Mouse (Mus musculus): ENCODE measurements around the gene Gpcpd1. TPM values are rescaled to one million over a fixed set of nuclear protein-coding genes. Genes with fewer than 3 reads are reported as not detected.
A peak's percentile ranks its signal among the peaks of the same experiment; 100 is the strongest.
"Not testable (repeated sequence)": the region's sequence is repeated elsewhere in the genome, so short reads cannot be mapped to it uniquely, and the experiment has no call there.

Gpcpd1 gene
- 100 to 1,000 TPM; 251 to 323 TPM for total RNA-seq (2021)

GRCm38 (mm10) chr2:132587240-132587779 is at the start of gene Gpcpd1:
Gene Gpcpd1 (minus strand): TSS chr2:132587729.
- intact Hi-C loops (cut with DNase I): no loop called here
- DNase-seq: no peak

DNA sequence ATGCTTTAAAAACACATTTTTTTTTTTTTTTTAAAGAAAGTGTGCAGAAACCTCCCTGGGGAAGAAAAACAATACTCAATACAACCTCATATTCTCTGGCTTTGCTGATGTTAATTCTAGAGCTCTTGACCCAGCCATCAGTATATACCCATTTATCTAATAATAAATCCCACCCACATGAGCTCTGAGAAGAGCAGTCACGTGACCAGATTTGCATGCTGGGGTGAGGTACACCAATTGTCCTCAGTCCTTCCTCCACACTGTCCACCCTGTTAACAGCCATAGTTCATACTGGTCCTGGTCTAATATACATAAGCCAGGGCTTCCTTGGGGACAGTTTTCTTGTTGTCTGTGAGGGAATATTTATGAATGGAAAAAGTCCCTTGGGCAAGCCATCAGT is 49.0 kb upstream of the Gpcpd1 start:
- no peak for DNase-seq
- intact Hi-C loops (cut with DNase I): no loop called here

- DNase-seq: no peak
- intact Hi-C loops (cut with DNase I): no loop called here
These were observed 41.1 kb upstream of the Gpcpd1 start for GRCm38 (mm10) chr2:132628626-132629025.

GRCm38 (mm10) chr2:132623092-132623491 is 35.6 kb upstream of the Gpcpd1 start:
- DNase-seq: no peak
- intact Hi-C loops (cut with DNase I): loop anchor here (2.0 kb wide), 1 partner anchor 30 kb away; no protein-coding TSS in a partner anchor

GRCm38 (mm10) chr2:132617693-132618092 is 30.2 kb upstream of the Gpcpd1 start:
- intact Hi-C loops (cut with DNase I): no loop called here
- no peak for DNase-seq

DNA sequence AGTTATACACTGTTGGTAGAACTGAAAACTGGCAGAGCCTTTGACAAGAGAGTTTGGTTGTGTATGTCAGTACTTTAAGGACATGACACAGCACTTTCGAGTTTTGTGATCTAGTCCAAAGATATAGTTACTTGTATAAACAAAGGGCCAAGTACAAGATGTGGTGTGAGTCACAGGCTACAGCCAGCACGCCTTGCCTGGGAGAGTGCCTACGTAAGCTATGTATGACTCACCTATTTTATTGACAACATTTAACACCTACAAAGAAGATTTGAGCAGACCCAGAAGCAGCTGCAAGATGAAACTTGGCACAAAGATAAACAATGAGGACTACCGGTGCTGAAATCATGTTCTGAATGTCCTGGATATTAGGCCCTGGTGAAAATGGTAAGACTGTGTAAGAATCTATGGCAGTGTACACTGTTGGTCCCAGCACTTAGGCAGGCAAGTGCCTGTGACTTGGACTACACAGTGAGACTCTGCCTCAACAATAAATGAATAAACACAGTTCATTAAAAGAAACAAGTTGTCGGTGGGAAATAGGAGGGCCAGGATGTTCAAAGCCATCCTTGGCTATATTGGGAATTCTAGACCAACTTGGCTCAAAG is 26.2 kb upstream of the Gpcpd1 start:
- intact Hi-C loops (cut with DNase I): no loop called here
- no peak for DNase-seq

DNA sequence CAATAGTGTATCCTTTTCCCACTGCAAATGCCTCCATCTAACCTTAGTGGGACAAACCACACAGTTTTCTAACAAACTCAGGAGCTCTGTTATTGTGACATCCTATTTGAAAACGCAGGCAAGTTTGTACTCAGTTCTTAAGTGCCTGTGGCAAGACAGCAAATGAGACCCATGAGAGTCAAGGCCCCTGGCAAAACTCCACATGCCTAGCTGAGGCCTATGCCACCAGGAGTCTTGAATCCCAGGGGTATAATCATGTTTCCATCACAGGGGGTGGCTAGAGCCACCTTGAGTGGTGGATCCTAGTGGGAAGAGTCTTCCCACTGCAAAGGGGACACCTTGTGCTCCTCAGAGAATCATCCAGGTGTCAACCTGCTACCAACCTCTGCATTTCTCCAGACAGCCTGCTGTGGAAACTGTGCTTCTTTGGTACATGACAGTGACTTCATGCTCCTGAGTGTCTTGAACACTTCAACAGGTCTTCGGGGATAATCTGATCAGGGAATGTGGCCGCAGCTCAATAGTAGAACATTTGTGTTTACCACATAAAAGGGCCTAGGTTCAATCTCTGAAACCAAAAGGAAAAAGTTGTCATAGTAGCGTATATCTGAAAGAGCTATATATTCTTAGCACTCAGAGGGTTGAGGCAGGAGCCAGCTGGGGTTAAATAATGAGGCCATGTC is 24.2 kb upstream of the Gpcpd1 start:
- intact Hi-C loops (cut with DNase I): no loop called here
- no peak for DNase-seq

DNA sequence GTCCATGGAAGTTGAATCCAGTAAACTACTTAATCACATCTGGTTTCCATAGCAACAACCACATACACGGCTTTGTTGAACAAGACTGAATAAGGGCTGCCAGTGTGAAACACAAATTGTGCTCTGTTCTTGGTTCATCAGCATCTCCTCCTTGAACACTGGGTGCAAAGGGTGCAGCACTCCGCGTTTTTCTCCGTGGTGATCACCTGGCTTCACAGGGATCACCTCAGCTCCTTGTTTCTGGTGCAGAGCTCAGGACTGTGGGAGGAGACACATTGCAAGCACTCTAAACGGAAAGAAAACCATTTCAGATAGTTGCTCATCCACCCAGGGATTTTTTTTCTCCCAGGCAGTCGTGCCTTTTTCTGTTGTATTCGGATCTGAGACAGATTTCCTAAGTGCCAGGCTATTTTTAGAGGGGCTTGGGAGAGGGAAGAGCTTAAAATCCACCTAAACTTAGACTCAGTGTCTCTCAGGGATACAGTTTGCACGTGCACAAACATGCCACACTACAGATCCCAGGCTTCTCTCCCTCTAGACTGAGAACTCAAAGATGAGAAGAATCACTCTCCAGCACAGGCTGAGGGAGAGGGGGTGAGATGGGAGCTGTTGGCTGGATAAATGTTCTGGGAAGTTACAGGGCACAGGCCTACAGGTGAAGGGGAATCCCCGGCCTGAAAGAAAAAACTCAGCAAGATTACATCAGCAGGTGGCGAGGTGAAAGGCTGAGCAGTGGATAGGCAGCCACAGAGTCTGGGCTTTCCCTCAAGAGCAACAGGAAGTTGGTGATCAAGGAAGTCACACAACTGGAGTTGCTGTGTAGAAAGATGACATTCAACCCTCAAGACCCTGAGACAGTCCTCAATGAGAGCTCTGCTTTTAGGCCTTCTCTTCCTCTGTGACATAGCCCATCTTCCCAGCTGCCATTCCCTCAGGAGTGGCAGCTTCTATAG is 19.9 kb upstream of the Gpcpd1 start:
- intact Hi-C loops (cut with DNase I): no loop called here
- DNase-seq: peak; percentile 29 to 49

DNA sequence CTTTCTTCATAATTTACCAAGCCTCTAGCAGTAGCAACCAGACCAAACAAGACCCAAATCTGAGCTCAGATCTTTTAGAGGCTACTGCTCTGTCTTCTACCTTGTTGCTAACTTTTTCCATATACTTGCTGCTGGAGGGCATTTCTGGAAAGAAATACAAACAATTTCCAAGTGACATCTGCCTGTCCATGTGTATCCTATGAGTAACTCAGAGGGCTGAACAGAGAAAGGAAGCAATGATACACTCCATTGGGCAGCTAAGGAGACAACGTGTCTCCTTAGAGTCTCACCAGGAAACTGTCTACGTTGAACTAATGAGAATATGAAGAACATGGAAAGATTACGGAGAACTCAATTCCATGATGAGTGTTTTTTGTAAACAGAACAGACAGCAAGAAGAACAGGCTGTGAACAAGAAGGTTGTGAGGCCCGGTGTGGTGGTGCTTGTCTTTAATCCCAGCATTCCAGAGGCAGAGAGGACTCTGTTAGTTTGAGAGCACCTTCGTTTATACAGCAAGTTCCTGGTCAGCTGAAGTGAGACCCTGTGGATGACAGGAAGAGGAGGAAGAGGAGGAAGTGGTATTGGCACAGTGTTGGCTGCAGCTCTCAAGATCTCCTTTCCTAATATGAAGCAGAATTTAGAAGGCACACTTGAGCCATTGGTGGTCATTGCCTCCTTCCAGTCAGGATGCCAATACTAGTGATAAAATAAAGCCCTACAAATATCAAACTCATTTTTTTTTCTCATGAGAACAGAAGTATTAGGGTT is 18.4 kb upstream of the Gpcpd1 start:
- no peak for DNase-seq
- intact Hi-C loops (cut with DNase I): no loop called here

DNA sequence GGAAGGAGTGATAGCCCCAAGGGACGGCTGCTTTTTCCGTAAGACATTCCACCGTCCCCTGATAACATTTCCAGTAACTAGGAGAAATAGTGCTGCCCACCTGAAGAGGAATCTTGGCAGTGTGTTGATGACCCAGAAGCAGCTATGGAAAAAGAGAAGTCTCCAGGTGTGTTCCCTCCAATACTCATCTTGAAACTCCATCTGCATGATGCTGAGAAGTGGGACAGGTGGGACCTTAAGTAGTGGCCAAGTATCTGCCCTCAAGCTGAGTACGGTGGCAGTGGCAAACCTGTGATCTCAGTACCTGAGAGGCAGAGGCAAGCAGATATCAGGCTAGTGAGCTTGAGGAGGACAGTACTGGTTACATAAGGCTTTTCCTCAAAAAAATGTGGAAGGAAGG is 17.4 kb upstream of the Gpcpd1 start:
- intact Hi-C loops (cut with DNase I): no loop called here
- no peak for DNase-seq

DNA sequence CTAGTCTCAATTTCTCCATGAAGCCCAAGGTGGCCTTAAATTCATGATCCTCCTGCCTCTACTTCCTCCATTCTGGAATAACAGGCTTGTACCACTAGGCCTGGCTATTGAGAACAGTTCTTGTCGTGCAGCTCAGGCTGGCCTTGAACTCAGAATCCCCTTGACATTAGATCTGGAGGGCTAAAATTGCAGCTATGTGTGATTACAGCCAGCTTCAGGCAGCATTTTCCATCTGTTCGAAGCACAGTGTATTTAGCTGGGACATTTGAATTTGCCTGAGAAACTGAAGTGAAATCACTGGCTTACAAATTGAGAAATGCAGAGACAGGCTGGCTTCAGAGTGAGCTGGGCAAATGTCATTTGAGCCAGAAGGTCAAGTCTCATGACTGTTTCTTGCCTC is 16.2 kb upstream of the Gpcpd1 start:
- intact Hi-C loops (cut with DNase I): no loop called here
- DNase-seq: no peak

DNA sequence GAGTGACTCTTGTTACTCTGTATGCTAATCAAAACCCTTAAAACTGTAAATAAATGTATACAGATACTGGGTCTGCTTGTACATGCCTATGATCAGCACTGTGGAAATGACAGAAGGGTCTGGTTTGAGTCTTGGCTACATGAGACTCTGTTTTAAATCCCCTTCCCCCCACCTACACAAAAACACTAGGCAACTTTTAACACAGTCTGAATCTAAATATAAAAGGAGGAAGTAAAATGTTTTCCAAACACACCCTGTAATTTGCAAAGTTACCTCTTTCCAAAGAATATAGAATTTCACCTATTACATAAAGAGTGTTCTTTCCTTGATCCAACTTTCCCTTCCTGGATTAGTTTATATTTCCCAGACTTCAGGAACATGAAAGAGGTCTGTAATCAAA is 14.2 kb upstream of the Gpcpd1 start:
- no peak for DNase-seq
- intact Hi-C loops (cut with DNase I): no loop called here

DNA sequence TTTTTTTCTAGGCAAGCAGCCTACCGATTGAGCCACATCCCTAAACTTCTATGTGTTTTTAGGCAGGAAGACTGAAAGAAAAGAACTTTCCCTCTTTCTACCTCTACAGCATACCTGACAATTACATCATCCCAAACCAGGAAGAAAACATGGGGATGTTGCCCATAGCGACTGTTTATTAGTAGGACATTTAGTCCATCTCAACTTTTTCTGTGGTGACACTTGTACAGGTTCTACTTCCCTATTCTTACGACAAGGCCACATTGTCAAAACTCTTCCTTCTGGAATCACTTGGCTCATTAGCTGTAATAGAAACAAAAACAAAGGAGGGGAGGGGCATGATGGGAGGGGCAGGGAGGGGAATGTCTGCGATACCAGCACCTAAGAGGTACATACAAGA is 12.6 kb upstream of the Gpcpd1 start:
- intact Hi-C loops (cut with DNase I): no loop called here
- DNase-seq: no peak

GRCm38 (mm10) chr2:132599127-132599526 is 11.6 kb upstream of the Gpcpd1 start:
- intact Hi-C loops (cut with DNase I): no loop called here
- peak; percentile 56 to 66 for DNase-seq

DNA sequence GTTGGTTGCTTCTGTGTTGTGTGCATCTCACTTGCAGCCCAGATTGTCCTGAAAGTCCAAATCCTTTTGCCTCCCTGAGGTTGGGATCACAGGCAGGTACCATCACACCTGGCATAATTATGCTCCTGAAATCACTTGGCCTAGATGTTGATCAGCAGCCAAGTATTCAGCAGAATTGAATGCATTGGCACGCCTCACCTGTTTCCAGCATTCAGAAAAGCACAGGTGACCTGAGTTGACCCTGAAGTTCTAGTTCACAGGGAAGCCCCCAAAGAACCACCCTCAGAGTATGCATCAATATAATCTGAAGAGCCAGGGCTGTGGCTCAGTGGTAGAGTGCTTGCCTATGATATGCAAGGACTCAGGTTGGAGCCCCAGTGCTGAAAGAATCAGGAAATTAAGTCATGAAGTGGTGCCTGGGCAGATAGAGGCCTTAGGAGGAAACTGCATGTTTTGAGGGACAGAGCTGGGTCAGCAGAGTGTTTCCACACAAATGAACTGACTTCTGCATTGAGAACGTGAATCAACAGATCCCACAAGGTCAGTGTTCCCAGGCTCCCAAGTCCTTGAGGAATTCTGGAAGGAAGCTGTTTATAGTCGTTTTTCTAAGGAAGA is 10.4 kb upstream of the Gpcpd1 start:
- intact Hi-C loops (cut with DNase I): no loop called here

GRCm38 (mm10) chr2:132597226-132597625 is 9.7 kb upstream of the Gpcpd1 start:
- DNase-seq: peak; percentile 41 to 49
- intact Hi-C loops (cut with DNase I): no loop called here

More for the DNA sequence above, 10.4 kb upstream of the Gpcpd1 start:
- DNase-seq: peak in 1 of 2 experiments; percentile 21

DNA sequence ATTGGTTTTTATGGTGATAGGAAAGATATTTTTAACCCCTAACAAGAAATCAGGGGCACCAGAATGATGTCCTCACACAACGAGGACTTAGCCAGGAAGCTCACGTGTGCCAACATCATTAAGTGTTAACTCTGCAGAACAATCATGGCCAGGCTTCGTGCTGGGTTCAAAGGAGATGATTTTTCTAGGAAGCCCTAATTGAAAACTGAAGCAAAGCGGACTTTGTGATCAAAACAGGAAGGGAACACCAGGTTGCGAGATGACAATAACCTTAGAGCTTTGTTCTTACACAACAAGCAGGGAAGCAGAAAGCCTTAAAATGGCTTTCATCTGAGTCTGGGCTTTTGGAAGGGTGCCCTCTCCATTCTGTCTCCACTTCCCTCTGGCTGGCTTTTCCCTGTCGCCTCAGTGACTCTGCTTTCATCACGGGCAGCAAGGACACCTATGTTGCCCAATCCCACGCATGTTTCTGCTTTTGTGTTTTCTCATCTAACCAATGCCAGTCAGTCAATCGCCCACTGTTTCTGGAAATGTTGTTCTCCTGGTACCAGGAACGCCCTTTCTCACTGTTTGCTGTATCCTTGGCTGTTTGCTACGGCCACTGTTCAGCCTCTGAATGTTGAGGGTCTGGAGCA is 8.2 kb upstream of the Gpcpd1 start:
- intact Hi-C loops (cut with DNase I): no loop called here
- no peak for DNase-seq

DNA sequence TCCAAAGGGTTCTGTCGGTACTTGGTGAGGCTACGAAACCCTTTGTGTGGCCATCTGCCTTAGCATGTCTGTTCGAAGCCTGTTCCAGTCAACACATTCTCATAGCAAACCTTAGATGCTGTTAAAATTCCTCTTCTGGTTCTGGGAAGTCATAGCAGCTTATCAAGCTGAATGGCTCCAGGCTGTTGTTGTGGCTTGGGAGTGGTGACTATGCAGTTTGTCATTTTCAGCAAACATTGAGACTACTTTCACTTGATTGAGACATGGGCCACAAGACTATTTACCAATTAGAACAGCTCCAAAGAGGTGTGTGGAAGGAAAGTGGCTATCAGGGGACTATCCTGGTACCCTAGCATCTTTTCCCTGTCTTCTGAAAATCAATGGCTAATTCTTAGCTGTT is 4.6 kb upstream of the Gpcpd1 start:
- intact Hi-C loops (cut with DNase I): loop anchor here (2.0 kb wide), 1 partner anchor 31 kb away; no protein-coding TSS in a partner anchor
- no peak for DNase-seq

GRCm38 (mm10) chr2:132591579-132591978 is 4.0 kb upstream of the Gpcpd1 start:
- intact Hi-C loops (cut with DNase I); DNase-seq: not testable (repeated sequence)
